Mouse (Mus musculus) mouse embryonic stem cell (cell line): ENCODE data around the gene Chd9.

Experiments
- in situ Hi-C, 2 experiments: fragments of 300-500 bp; cut with MboI; formaldehyde crosslinking; loops; 1 replicate in 1 of 2; 3 replicates in 1 of 2; pipeline ENCODE4 v1.14.3; 2019 to 2020; ENCODE audit warnings: low sequenced_read_pairs in 2 of 2, low pct_unique_long_range_greater_than_20kb in 1 of 2, mixed read lengths in 1 of 2; ENCODE audit not compliant: unreplicated experiment in 1 of 2

The Chd9 gene

DNA sequence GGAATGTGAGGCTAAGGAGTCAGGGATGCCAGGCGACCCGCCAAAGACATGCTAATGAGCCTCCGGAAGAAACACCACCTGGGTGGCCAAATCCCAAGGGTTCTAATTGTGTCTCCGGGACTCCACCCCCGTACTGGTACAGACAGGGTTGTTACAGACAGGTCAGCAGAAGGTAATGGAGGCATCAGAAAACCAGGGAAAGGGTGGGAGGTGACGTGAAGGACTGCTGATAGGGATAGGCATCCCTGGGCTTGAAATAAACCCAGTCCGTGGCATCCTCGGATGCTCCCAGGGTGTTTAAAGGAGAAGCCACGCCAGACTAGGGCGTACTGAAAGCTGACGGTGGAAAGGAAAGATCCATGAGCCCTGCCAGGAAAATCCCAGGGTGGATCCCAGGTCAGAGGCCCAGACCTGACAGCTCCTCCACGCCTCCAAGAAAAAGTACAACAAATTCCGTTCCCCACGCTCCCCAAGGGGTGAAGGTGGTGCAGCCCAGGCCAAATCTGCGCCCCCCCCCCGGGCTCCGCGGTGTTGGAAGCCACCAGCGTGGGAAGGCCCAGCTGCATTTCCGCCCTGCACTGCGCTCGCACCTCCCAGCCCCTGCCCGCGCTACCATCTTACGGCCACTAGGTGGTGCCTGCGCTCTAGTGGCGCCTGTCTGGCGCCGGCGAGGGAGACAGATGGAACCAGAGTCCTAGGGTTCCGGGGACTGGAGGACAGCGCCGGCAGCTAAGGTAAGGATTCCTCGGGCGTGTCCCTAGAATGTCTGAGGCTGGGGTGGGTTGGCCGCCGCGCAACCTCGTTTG lies at the start of gene Chd9:
Gene Chd9 (plus strand): TSS at position 172 of the 806 bp plus-strand sequence.
- in situ Hi-C loops: loop anchor here in 1 of 2 experiments (25.0 kb wide), 1 partner anchor 109 kb away; no protein-coding TSS in a partner anchor

DNA sequence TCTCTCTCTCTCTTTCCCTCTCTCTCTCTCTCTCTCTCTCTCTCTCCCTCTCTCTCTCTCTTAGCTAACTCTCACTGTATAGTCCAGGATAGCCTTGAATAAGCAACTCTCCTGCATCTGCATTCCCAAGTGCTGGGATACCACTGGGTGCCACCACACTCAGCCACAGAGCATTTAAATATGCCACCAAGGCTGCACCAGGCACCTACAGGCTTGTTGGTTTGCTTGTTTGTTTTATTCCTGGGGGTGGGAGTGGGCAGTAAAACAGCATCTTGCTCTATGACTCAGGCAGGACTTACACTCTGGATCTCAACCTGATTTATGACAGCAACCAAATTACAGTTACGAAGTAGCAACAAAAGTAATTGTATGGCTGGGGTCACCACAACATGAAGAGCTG lies 36.5 kb upstream of the Chd9 start:
- in situ Hi-C loops: loop anchor here in 1 of 2 experiments (10.0 kb wide), 1 partner anchor 787 kb away; no protein-coding TSS in a partner anchor

GRCm38 (mm10) chr8:90793710-90794109 lies 34.4 kb upstream of the Chd9 start:
- in situ Hi-C loops: loop anchor here in 1 of 2 experiments (10.0 kb wide), 1 partner anchor 789 kb away; no protein-coding TSS in a partner anchor

- in situ Hi-C loops: loop anchor here in 1 of 2 experiments (10.0 kb wide), 1 partner anchor 790 kb away; no protein-coding TSS in a partner anchor
Observed at GRCm38 (mm10) chr8:90794990-90795861, 32.9 kb upstream of the Chd9 start.

DNA sequence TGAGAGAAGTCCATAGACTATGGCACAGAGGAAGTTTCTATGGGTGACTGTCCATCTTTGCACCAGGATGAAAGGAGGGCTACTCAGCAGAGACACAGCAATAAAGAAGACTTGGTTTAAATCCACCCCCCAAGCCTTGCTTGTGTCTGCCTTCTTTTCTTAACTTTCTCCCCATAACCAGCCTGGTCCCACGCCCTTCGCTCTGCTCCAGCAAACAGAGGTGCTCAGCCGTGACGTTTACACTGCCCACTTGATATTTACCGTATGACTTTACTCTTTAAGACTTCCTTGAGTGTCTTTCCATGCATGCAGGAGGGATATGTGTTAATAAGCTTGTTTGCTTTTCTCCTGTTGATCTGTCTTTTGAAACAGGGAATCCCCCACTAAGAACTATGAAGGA lies 28.7 kb upstream of the Chd9 start:
- in situ Hi-C loops: loop anchor here in 1 of 2 experiments (10.0 kb wide), 1 partner anchor 795 kb away; no protein-coding TSS in a partner anchor

GRCm38 (mm10) chr8:90813602-90814320 lies 14.4 kb upstream of the Chd9 start:
- in situ Hi-C loops: loop anchor here in 1 of 2 experiments (25.0 kb wide), 1 partner anchor 324 kb away; no protein-coding TSS in a partner anchor

DNA sequence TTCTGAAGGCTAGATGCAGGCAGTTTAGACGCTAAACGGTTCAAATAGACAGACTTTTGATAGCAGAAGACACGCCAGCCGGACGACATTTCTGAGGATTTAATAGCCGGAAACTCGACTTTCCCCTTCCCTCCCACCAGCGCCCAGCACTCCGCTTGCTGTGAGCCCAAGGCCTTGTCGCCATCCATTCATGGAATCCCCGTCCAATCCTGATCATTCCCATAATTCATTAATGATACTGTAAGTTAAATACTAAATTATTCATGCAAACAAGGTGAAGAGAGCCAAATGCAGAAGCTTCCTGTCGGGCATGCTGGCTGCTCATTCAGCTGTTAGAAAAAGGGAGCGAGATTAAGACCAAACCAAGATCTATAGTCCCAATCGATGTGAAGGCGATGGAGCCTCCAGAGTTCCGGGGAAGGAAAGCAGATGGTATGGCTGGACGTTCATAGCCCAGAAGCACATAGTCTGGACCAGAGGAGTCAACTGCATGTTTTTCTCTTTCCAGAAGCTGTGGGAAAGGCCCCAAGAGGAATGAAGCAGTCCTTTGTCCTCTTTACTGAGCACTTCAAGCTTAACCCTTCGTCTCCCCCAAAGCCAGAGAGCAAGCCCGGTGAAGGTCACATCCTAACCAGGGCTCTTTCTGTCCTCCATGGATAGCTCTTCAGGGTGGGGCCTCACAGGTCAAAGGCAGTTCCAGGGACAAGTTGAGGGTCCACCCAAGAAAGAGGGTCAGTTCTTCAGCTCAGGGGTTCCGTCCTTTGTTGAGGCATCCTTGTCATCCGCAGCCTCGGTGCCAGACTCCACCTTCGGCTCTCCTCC lies 11.9 kb upstream of the Chd9 start:
- in situ Hi-C loops: loop anchor here in 1 of 2 experiments (25.0 kb wide), 1 partner anchor 321 kb away; no protein-coding TSS in a partner anchor

DNA sequence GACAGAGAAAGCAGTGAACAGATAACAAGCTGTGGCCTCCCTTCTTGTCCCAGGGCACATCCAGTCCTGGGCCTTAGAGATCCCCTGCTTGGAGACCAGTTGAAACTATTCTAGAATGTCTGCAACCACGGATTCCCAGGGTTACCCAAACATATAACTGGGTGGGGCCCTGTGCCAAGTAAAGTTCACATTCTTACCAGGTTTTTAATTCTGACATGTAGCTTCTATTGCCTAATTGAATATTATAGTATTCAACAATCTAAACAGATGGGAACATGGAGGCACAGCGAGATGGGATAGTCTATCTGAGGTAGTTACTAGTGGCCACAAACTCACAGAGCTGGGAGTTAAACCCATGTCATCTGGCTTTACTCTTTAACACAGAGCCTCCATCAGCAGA lies 10.9 kb upstream of the Chd9 start, which contains the start of gene Gm19935:
Gene Gm19935 (minus strand): TSS at position 101 of the 400 bp plus-strand sequence.
- in situ Hi-C loops: loop anchor here in 1 of 2 experiments (25.0 kb wide), 1 partner anchor 320 kb away; no protein-coding TSS in a partner anchor

GRCm38 (mm10) chr8:90819561-90820320 lies 8.4 kb upstream of the Chd9 start:
- in situ Hi-C loops: loop anchor here in 1 of 2 experiments (25.0 kb wide), 1 partner anchor 318 kb away; no protein-coding TSS in a partner anchor

- in situ Hi-C loops: loop anchor here in 1 of 2 experiments (25.0 kb wide), 1 partner anchor 317 kb away; no protein-coding TSS in a partner anchor
Observed at GRCm38 (mm10) chr8:90820321-90820696, 7.8 kb upstream of the Chd9 start.

- in situ Hi-C loops: loop anchor here in 1 of 2 experiments (25.0 kb wide), 1 partner anchor 315 kb away; no protein-coding TSS in a partner anchor
Observed at GRCm38 (mm10) chr8:90822443-90822842, 5.7 kb upstream of the Chd9 start.

GRCm38 (mm10) chr8:90825459-90825871 lies 2.7 kb upstream of the Chd9 start:
- in situ Hi-C loops: loop anchor here in 1 of 2 experiments (25.0 kb wide), 1 partner anchor 112 kb away; no protein-coding TSS in a partner anchor

- in situ Hi-C loops: loop anchor here in 1 of 2 experiments (25.0 kb wide), 1 partner anchor 108 kb away; no protein-coding TSS in a partner anchor
Observed at GRCm38 (mm10) chr8:90828987-90829740, 1.0 kb downstream of the Chd9 start.

- in situ Hi-C loops: loop anchor here (10.0 to 25.0 kb wide), 2 partner anchors 105 to 107 kb away; no protein-coding TSS in a partner anchor
Observed at GRCm38 (mm10) chr8:90829825-90830224, 1.7 kb downstream of the Chd9 start.

- in situ Hi-C loops: loop anchor here (10.0 to 25.0 kb wide), 2 partner anchors 104 to 106 kb away; no protein-coding TSS in a partner anchor
Observed at GRCm38 (mm10) chr8:90830980-90831379, 2.8 kb downstream of the Chd9 start.
